Comparison of ENCODE assay signal across 9 mouse cellular contexts in the genomic region with DNA sequence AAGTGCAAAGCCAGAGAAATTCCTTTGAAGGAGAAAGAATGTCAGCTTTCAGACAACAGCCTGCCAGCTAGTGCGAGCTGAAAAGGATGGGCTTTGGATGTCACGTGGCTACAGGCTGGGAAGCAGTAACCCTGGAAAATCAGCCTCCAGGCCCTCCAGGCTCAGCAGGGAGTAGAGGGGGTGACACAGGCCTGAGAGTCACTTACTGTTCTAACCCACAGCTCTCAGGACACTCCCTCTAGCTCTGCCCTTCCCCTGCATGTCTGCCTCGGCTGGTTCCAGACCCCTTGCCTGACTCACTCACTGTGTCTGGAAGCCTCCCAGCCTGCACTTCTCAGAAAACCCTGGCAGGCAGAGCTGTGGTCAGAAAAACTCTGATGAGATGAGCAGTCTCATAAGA. TPM values are rescaled to one million over a fixed set of nuclear protein-coding genes. Genes with fewer than 3 reads are reported as not detected.
DNase-seq lines count a peak whose midpoint lies in the region; ATAC-seq and TF ChIP-seq lines count a peak whose summit lies in the region.
"Had no signal": no experiment of that assay in that cellular context is flagged by ENCODE, and none has a peak within 500 bp of the region (broad histone marks: within the 10 kb centered on the region; RNA-seq: fewer than 3 reads in every experiment).

No protein-coding gene starts in this region.

- H3K4me1 ChIP-seq in hindbrain, postnatal 0 days (ENCODE audit: insufficient read depth, low read length), result no peaks in the 10 kb centered on the region

- H3K9ac ChIP-seq in hindbrain, postnatal 0 days (replicated peaks; ENCODE audit: low read length), result no peak overlapping the region

- H3K27ac ChIP-seq in hindbrain, postnatal 0 days, result no peak overlapping the region
- no peak overlapping the region for H3K27ac ChIP-seq in left cerebral cortex, adult 2 months

- no peaks in the 10 kb centered on the region for H3K9me3 ChIP-seq in hindbrain, postnatal 0 days (ENCODE audit: low read length)

- no peak overlapping the region for H3K4me2 ChIP-seq in hindbrain, postnatal 0 days (ENCODE audit: low read depth, low read length)

- no peaks in the 10 kb centered on the region for H3K27me3 ChIP-seq in hindbrain, postnatal 0 days (ENCODE audit: insufficient read depth, low read length)

- ATAC-seq in hindbrain, postnatal 0 days, result no peak
- ATAC-seq: hindbrain, embryonic 16.5 days had no signal

- no peak overlapping the region for H3K4me3 ChIP-seq in hindbrain, postnatal 0 days (ENCODE audit: low read length)
- H3K4me3 ChIP-seq in left cerebral cortex, adult 2 months, result no peak overlapping the region
- H3K4me3 ChIP-seq: erythroblast, embryonic 14.5 days had no signal

- 44% methylated on average over 3 of the region's 3 CpGs for WGBS in hindbrain, postnatal 0 days

- intact Hi-C loops in heart, postnatal 10 days (cut with DNase I), result no loop called here
- intact Hi-C loops in left cerebral cortex, adult 2 months (cut with DNase I), result no loop called here

- H3K36me3 ChIP-seq in hindbrain, postnatal 0 days (ENCODE audit: insufficient read depth, low read length), result peaks cover 19% of the 10 kb centered on the region

- peak; percentile 51 for DNase-seq in urinary bladder, postnatal 14 days (ENCODE audit: low spot score)
- DNase-seq in urinary bladder, postnatal 10 days (ENCODE audit: low spot score), result no peak
- peak; percentile 46 to 48 for DNase-seq in adrenal gland, postnatal 36 days
- peak; percentile 41 to 57 for DNase-seq in heart, postnatal 10 days
- DNase-seq in hindbrain, postnatal 0 days (ENCODE audit: low spot score), result no peak
- DNase-seq in T-cell, adult 2 months (ENCODE audit: low spot score), result no peak
- no peak for DNase-seq in left cerebral cortex, adult 2 months (ENCODE audit: extremely low spot score in 1 of 2, low spot score in 2 of 2)

- TF ChIP-seq CTCF in hindbrain, postnatal 0 days (IDR thresholded peaks at IDR 0.05; ENCODE audit: low read depth), result no peak
- no peak for TF ChIP-seq CTCF in left cerebral cortex, adult 2 months (IDR thresholded peaks at IDR 0.05)

RNA-seq across cellular contexts. Expression of gene Anpep, which starts 20.1 kb away (rescaled TPM):
- total RNA-seq in adrenal gland, postnatal 36 days (2021), result 10 to 100 TPM in 1 of 2 experiments, 1 to 10 TPM in 1; 9.2 to 10.8 TPM
- 10 to 100 TPM; 26.6 to 29.3 TPM for total RNA-seq in heart, postnatal 10 days (2021)
- 4.1 and 12.1 TPM in 2 replicates for total RNA-seq in hindbrain, postnatal 0 days (2014; rRNA removed)
- polyA plus RNA-seq in hindbrain, postnatal 0 days (2015; fragmentation: Nextera tagmentation; extraction: Ambion mirVana), result 3.7 and 5.0 TPM in 2 replicates
- total RNA-seq in left cerebral cortex, adult 2 months (2021), result 1 to 10 TPM; 2.9 to 7.0 TPM

RNA-seq across cellular contexts. Expression of gene Ap3s2, which starts 39.5 kb away (rescaled TPM):
- total RNA-seq in adrenal gland, postnatal 36 days (2021), result 10 to 100 TPM; 25.8 to 30.7 TPM
- total RNA-seq in heart, postnatal 10 days (2021), result 10 to 100 TPM; 20.5 to 24.1 TPM
- 33.5 and 35.7 TPM in 2 replicates for total RNA-seq in hindbrain, postnatal 0 days (2014; rRNA removed)
- polyA plus RNA-seq in hindbrain, postnatal 0 days (2015; fragmentation: Nextera tagmentation; extraction: Ambion mirVana), result 27.5 and 32.0 TPM in 2 replicates
- total RNA-seq in left cerebral cortex, adult 2 months (2021), result 10 to 100 TPM; 37.5 to 46.0 TPM

RNA-seq across cellular contexts. Expression of gene Arpin, which starts 54.2 kb away (rescaled TPM):
- 10 to 100 TPM; 15.2 to 21.2 TPM for total RNA-seq in adrenal gland, postnatal 36 days (2021)
- 10 to 100 TPM; 15.8 to 18.5 TPM for total RNA-seq in heart, postnatal 10 days (2021)
- total RNA-seq in hindbrain, postnatal 0 days (2014; rRNA removed), result 29.6 and 34.3 TPM in 2 replicates
- polyA plus RNA-seq in hindbrain, postnatal 0 days (2015; fragmentation: Nextera tagmentation; extraction: Ambion mirVana), result 16.1 and 16.6 TPM in 2 replicates
- 10 to 100 TPM in 1 of 2 experiments, 1 to 10 TPM in 1; 9.8 to 11.7 TPM for total RNA-seq in left cerebral cortex, adult 2 months (2021)
- polyA plus RNA-seq: erythroblast, embryonic 14.5 days had no signal

Comparison
In these comparisons a context has a peak if more than half of its experiments do, and no peak if none do; other contexts are left out.
1. DNase-seq: peak in urinary bladder, postnatal 14 days (single experiment), adrenal gland, postnatal 36 days (2 of 2) and heart, postnatal 10 days (2 of 2); none in urinary bladder, postnatal 10 days (single experiment), hindbrain, postnatal 0 days (single experiment), T-cell, adult 2 months (single experiment) and left cerebral cortex, adult 2 months (0 of 2).